In genomic region chr4:105109990-105110683, GRCm38 (mm10) we compare ENCODE assay signal across 1 mouse cellular context.
TF ChIP-seq lines count a peak whose summit lies in the region.

No protein-coding gene starts in this region.

TF ChIP-seq in CH12.LX, 34 proteins besides CTCF, POLR2A, EP300 and RAD21 (continued from another document):
- TF ChIP-seq MEF2A (IDR thresholded peaks at IDR 0.05; ENCODE audit: borderline replicate concordance, low read depth, low read length), result no peak
- TF ChIP-seq BHLHE40 (IDR thresholded peaks at IDR 0.05; ENCODE audit: low read depth, low read length), result no peak
- no peak for TF ChIP-seq CHD1 (IDR thresholded peaks at IDR 0.05; ENCODE audit: low read depth, low read length)
- no peak for TF ChIP-seq TBP (conservative IDR thresholded peaks at IDR 0.05; ENCODE audit: low read depth, low read length)
